Mouse (Mus musculus): ENCODE data around the gene Akna. TPM values are rescaled to one million over a fixed set of nuclear protein-coding genes. Genes with fewer than 3 reads are reported as not detected.

The Akna gene
- total and polyA plus RNA-seq, 2 experiments, result 1.0 to 1.6 TPM

GRCm38 (mm10) chr4:63430357-63430756 lies 27.2 kb upstream of the Akna start:
- Histone ChIP-seq H3K9ac (ENCODE audit: low read depth, low read length) (no peak overlapping the region), H3K4me1 (ENCODE audit: control insufficient read depth, insufficient read depth, low read length) (no peaks in the 10 kb centered on the region), H3K27ac (replicated peaks; ENCODE audit: insufficient read depth, low read depth, low read length) (no peak overlapping the region), H3K79me2 (ENCODE audit: control insufficient read depth, insufficient read depth, low read length) (no peaks in the 10 kb centered on the region), H3K27me3 (ENCODE audit: control insufficient read depth, insufficient read depth, low read length) (no peaks in the 10 kb centered on the region), H3K36me3 (ENCODE audit: control insufficient read depth, insufficient read depth, low read length) (no peaks in the 10 kb centered on the region), H3K4me3 (ENCODE audit: insufficient read depth, low read depth, low read length) (no peak overlapping the region)
- WGBS, result 40% methylated on average over 3 of the region's 3 CpGs
- TF ChIP-seq POLR2A (IDR thresholded peaks at IDR 0.05; ENCODE audit: extremely low read depth, insufficient read depth, low read length) (no peak), CTCF (IDR thresholded peaks at IDR 0.05; ENCODE audit: low read depth, low read length) (no peak)
- DNase-seq (ENCODE audit: extremely low read depth, low read depth, low spot score), result no peak

GRCm38 (mm10) chr4:63426308-63426707 lies 23.2 kb upstream of the Akna start:
- no peak overlapping the region for H3K27ac ChIP-seq (replicated peaks; ENCODE audit: insufficient read depth, low read depth, low read length)
- DNase-seq (ENCODE audit: extremely low read depth, low read depth, low spot score), result no peak
- no peaks in the 10 kb centered on the region for H3K27me3 ChIP-seq (ENCODE audit: control insufficient read depth, insufficient read depth, low read length)
- no peaks in the 10 kb centered on the region for H3K36me3 ChIP-seq (ENCODE audit: control insufficient read depth, insufficient read depth, low read length)
- no peak overlapping the region for H3K4me3 ChIP-seq (ENCODE audit: insufficient read depth, low read depth, low read length)
- H3K79me2 ChIP-seq (ENCODE audit: control insufficient read depth, insufficient read depth, low read length), result no peaks in the 10 kb centered on the region
- WGBS, result 89% methylated on average over 8 of the region's 8 CpGs
- H3K4me1 ChIP-seq (ENCODE audit: control insufficient read depth, insufficient read depth, low read length), result no peaks in the 10 kb centered on the region
- H3K9ac ChIP-seq (ENCODE audit: low read depth, low read length), result no peak overlapping the region
- TF ChIP-seq POLR2A (IDR thresholded peaks at IDR 0.05; ENCODE audit: extremely low read depth, insufficient read depth, low read length) (no peak), CTCF (IDR thresholded peaks at IDR 0.05; ENCODE audit: low read depth, low read length) (no peak)

GRCm38 (mm10) chr4:63423811-63424210 lies 20.7 kb upstream of the Akna start:
- DNase-seq (ENCODE audit: extremely low read depth, low read depth, low spot score), result no peak
- no peaks in the 10 kb centered on the region for H3K27me3 ChIP-seq (ENCODE audit: control insufficient read depth, insufficient read depth, low read length)
- 32% methylated on average over 5 of the region's 5 CpGs for WGBS
- TF ChIP-seq POLR2A (IDR thresholded peaks at IDR 0.05; ENCODE audit: extremely low read depth, insufficient read depth, low read length), result no peak
- no peaks in the 10 kb centered on the region for H3K79me2 ChIP-seq (ENCODE audit: control insufficient read depth, insufficient read depth, low read length)
- no peaks in the 10 kb centered on the region for H3K36me3 ChIP-seq (ENCODE audit: control insufficient read depth, insufficient read depth, low read length)
- no peak overlapping the region for H3K27ac ChIP-seq (replicated peaks; ENCODE audit: insufficient read depth, low read depth, low read length)
- H3K4me3 ChIP-seq (ENCODE audit: insufficient read depth, low read depth, low read length), result no peak overlapping the region
- H3K4me1 ChIP-seq (ENCODE audit: control insufficient read depth, insufficient read depth, low read length), result no peaks in the 10 kb centered on the region
- no peak overlapping the region for H3K9ac ChIP-seq (ENCODE audit: low read depth, low read length)

- Histone ChIP-seq H3K36me3 (ENCODE audit: control insufficient read depth, insufficient read depth, low read length) (no peaks in the 10 kb centered on the region), H3K4me3 (ENCODE audit: insufficient read depth, low read depth, low read length) (no peak overlapping the region), H3K79me2 (ENCODE audit: control insufficient read depth, insufficient read depth, low read length) (no peaks in the 10 kb centered on the region), H3K27ac (replicated peaks; ENCODE audit: insufficient read depth, low read depth, low read length) (no peak overlapping the region), H3K9ac (ENCODE audit: low read depth, low read length) (no peak overlapping the region), H3K4me1 (ENCODE audit: control insufficient read depth, insufficient read depth, low read length) (no peaks in the 10 kb centered on the region), H3K27me3 (ENCODE audit: control insufficient read depth, insufficient read depth, low read length) (no peaks in the 10 kb centered on the region)
- DNase-seq (ENCODE audit: extremely low read depth, low read depth, low spot score), result no peak
- TF ChIP-seq CTCF (IDR thresholded peaks at IDR 0.05; ENCODE audit: low read depth, low read length), result no peak
- TF ChIP-seq POLR2A (IDR thresholded peaks at IDR 0.05; ENCODE audit: extremely low read depth, insufficient read depth, low read length), result no peak
- WGBS, result 62% methylated on average over 1 of the region's 1 CpGs
These were observed 20.1 kb upstream of the Akna start for GRCm38 (mm10) chr4:63423231-63423630.

- no peak overlapping the region for H3K9ac ChIP-seq (ENCODE audit: low read depth, low read length)
- 77% methylated on average over 14 of the region's 14 CpGs for WGBS
- no peaks in the 10 kb centered on the region for H3K79me2 ChIP-seq (ENCODE audit: control insufficient read depth, insufficient read depth, low read length)
- no peaks in the 10 kb centered on the region for H3K36me3 ChIP-seq (ENCODE audit: control insufficient read depth, insufficient read depth, low read length)
- no peak for DNase-seq (ENCODE audit: extremely low read depth, low read depth, low spot score)
- no peak overlapping the region for H3K27ac ChIP-seq (replicated peaks; ENCODE audit: insufficient read depth, low read depth, low read length)
- no peaks in the 10 kb centered on the region for H3K27me3 ChIP-seq (ENCODE audit: control insufficient read depth, insufficient read depth, low read length)
- no peak overlapping the region for H3K4me3 ChIP-seq (ENCODE audit: insufficient read depth, low read depth, low read length)
- TF ChIP-seq CTCF (IDR thresholded peaks at IDR 0.05; ENCODE audit: low read depth, low read length), result no peak
- no peak for TF ChIP-seq POLR2A (IDR thresholded peaks at IDR 0.05; ENCODE audit: extremely low read depth, insufficient read depth, low read length)
- H3K4me1 ChIP-seq (ENCODE audit: control insufficient read depth, insufficient read depth, low read length), result no peaks in the 10 kb centered on the region
These were observed 17.2 kb upstream of the Akna start for GRCm38 (mm10) chr4:63420143-63420920.

GRCm38 (mm10) chr4:63418270-63418669 lies 15.1 kb upstream of the Akna start:
- no peaks in the 10 kb centered on the region for H3K27me3 ChIP-seq (ENCODE audit: control insufficient read depth, insufficient read depth, low read length)
- WGBS, result 78% methylated on average over 11 of the region's 11 CpGs
- no peak for DNase-seq (ENCODE audit: extremely low read depth, low read depth, low spot score)
- TF ChIP-seq CTCF (IDR thresholded peaks at IDR 0.05; ENCODE audit: low read depth, low read length), result no peak
- H3K36me3 ChIP-seq (ENCODE audit: control insufficient read depth, insufficient read depth, low read length), result no peaks in the 10 kb centered on the region
- no peak overlapping the region for H3K4me3 ChIP-seq (ENCODE audit: insufficient read depth, low read depth, low read length)
- H3K79me2 ChIP-seq (ENCODE audit: control insufficient read depth, insufficient read depth, low read length), result no peaks in the 10 kb centered on the region
- no peaks in the 10 kb centered on the region for H3K4me1 ChIP-seq (ENCODE audit: control insufficient read depth, insufficient read depth, low read length)
- no peak overlapping the region for H3K27ac ChIP-seq (replicated peaks; ENCODE audit: insufficient read depth, low read depth, low read length)
- no peak overlapping the region for H3K9ac ChIP-seq (ENCODE audit: low read depth, low read length)
